Mouse (Mus musculus): ENCODE measurements around the gene Tmem212. TPM values are rescaled to one million over a fixed set of nuclear protein-coding genes. Genes with fewer than 3 reads are reported as not detected.
"Not testable (repeated sequence)": the region's sequence is repeated elsewhere in the genome, so short reads cannot be mapped to it uniquely, and the experiment has no call there.

Tmem212 gene
- total RNA-seq (2021) = 1 to 10 TPM; 2.8 to 5.9 TPM
- long read RNA-seq, partial matches to known transcripts = 1 of 4 reads
- long read RNA-seq, other reads (novel, unspliced or antisense) = 1 of 4 reads

DNA sequence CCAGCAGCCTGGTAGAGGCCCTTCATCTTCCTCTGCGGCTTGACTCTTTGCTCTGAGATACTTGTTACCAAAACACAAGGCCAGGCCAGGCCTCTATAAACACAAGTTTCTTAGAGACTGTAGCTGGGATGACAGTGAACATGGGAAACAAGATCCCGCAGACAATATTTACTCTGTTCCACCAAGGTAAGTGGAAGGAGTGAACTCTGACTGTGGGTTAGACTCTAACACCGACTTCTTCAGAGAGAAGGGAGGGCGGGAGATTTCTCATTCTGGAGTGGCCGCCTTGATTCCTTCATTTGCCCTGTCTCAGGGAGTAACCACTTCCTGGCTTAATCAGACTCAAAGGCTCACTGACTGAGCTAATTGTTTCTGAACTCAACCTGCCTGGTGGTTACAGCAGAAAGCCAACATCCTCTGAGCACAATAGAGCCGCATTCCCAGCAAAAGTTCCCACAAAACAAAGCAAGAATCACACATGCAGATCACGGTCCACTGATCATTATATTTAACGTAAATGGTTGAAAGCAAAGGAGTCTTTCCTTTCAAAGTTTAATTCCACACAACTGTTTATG, at the start of gene Tmem212:
Gene Tmem212, minus strand, starts transcription at position 51 of the 575 bp plus-strand sequence.
- DNase-seq (ENCODE audit: low spot score in 2 of 2) = no peak

DNA sequence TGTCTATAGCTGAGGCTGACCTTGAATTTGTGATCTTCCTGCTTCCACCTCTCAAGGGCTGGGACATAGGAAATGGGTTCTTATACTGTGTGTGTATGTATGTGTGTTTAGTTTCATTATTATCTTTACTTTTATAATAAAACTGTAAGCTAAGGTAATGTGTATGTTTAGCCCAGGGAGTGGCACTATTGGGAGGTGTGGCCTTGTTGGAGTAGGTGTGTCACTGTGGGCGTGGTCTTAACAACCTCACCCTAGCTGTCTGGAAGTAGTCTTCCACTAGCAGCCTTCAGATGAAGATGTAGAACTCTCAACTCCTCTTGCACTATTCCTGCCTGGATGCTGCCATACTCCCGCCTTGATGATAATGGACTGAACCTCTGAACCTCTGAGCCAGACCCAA, 49.2 kb upstream of the Tmem212 start:
- not testable (repeated sequence) for DNase-seq (ENCODE audit: low spot score in 2 of 2)

DNA sequence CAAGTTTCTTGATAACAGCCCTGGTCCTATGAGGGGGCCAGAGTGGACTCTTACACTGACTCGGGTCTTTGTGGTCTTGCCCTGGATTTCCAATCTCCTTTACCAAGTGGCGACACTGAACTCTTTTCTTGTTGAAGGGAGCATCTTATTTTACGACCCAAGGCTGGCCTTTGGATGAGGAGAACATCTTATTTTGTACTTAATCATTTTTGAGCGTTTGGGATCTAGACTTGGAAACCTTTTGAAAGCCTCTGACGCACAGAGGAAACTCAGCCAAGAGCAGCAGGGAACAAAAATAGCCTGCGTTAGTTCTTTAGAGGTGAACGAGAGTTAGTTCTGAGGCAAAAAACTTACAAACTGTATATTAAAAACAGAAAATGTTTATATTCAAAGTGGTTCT, 46.8 kb upstream of the Tmem212 start:
- DNase-seq (ENCODE audit: low spot score in 2 of 2) = no peak

DNA sequence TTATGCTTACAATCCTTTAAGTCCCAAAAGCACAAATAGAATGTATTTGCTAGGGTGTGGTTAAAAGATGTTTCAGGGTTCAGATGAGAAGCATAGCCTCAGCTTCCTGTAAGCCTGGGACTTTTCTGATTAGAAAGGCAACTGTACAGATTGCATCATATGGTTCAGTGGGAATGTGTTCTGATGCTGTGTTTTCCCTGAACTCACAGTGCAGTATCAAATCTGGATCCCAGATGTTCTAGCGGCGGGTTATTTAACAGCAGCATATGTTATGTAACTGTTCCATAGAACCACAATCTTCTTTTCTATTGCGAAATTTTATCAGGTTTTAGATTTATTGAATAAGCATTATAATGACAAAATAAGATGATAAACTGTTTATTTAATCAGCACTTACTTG, 45.5 kb upstream of the Tmem212 start:
- no peak for DNase-seq (ENCODE audit: low spot score in 2 of 2)

DNA sequence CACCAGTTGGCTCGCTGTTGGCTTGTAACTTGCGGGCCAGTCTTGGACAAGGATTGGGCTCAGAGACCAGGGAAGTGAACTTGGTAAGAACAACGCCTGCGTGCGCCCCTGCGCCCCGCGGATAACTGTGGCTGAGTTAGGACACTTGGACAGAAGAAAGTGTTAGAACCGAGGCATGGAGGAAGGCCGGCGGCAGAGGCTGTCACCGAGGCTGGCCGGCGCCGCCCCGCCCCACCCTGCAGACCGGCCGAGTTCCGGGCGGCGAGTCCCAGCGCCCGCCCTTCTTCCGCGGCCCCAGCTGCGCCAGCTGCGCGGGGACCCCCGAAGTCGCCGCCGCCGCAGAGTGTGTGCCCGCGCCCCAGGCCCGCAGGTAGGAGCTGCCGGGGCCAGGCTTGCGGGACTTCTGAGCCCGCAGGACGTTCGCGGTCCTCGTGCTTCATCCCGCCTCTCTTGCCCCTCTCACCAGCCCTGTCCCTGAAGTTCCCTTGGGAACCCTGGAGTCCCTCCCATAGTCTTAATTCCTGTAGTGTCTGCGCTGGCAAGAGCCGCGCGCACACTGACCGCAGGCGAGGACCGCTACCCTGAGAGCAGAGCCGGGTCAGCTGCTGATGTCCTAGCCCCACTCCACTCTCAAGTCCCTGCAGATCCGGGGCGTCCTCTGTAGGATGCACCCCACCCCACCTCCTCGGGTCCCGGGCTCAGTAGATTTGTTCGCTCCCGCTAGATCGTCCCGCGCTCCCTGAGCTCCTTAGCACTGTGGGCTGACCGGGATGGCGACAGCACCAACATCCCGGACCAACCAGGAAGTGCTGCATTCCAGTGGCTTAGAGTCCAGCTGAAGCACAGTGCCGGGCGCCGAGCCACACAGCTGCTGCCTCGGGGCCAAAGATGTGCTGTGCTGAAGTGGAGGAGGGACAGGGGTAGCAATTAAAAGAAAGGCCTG, 42.5 kb upstream of the Tmem212 start, which contains the start of gene Pld1:
Gene Pld1, plus strand, starts transcription at position 315 of the 943 bp plus-strand sequence.
- peak; percentile 44 to 58 for DNase-seq (ENCODE audit: low spot score in 2 of 2)

DNA sequence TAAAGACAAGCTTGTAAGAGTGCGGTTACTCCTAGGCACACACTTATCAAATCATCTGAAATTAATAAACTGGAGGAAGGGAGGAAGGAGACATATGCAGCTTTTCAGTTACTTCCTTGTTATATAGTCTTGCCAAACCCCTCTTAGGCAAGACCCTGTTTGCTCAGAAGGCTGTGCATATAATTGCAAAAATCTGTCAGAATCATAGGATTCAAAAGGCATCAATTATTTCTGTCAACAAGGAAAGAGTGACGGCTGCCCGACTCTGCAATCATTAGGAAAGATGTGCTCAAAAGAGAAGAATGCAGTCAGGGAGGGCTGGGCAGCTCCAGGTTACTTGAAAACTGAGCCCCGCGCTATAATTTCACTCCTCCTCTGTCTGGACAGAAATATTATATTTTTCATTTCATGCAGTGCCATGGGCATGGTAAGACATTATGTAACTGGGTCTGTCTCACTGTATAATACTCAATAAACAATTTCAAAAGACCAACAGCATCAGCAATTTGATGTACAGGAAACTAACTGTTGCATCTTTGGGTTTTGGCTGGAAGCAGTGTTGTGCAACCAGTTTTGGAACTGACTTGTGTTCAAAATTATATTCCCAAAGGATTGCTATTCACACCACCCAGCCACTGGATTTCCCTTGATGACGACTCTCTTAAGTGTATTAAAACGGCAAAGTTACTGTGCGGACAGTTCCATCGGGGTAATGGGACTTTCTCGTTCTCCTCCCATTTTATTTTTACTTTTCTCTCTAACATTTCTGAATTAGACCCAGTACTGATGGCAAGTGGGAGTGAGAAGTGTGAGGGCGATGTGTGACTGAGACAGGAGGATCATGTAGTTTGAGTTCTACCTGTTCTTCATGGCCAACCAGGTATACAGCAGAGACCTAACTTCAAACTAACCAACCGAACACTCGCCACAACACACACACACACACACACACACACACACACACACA, 41.3 kb upstream of the Tmem212 start:
- no peak for DNase-seq (ENCODE audit: low spot score in 2 of 2)

DNA sequence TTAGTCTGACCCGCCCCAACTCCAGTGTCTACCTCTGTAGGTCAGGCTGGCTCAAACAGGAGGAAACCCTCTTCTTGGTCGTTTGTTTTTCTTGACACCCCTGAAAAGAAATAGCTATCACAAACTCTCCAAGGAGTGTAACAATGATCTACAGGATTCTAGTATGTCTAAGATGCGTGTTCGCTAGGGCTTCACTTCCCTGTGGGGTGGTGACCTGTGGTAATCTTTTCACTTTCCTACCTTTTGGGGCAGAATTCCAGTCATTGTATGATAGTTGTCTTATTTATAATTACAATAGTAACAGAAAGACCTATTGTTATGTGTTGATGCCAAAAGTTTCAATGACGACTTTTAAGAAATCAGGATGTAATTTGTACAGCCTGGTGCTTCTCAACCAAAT, 40.6 kb upstream of the Tmem212 start:
- no peak for DNase-seq (ENCODE audit: low spot score in 2 of 2)

DNA sequence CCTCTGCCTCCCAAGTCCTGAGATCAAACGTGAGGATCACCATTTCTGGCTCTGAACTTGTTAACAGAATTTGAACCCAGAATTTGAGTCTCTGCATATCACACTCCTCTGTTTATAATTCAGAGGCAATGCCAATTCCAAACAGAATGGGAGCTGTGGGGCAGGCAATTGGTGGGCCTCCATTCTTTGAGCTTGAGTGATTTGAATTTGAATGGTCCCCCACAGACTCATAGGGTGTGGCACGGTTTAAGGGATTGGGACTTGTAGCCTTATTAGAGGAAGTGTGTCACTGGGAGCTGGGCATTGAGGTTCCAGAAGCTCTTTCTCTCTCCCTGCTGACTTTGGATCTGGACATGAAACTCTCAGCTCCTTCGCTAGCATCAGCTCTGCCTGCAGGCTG, 39.5 kb upstream of the Tmem212 start:
- no peak for DNase-seq (ENCODE audit: low spot score in 2 of 2)

DNA sequence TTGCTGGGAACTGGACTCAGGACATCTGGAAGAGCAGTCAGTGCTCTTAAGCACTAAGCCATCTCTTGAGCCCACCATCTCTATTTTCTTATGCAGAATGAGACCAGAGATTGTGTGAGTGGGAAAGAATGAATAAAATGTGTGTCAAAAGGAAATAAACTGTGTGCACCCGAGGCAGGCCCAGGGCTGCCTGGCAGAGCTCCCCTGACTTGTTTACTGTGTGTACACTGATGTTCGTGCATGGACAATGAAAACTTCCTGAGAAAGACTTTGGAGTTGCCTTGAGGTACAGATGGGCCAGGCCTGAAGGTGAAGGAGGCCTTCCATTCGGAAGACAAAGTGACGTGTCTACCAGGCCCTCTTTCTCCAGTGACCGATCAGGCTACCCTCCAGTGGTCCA, 36.2 kb upstream of the Tmem212 start:
- DNase-seq (ENCODE audit: low spot score in 2 of 2) = no peak

DNA sequence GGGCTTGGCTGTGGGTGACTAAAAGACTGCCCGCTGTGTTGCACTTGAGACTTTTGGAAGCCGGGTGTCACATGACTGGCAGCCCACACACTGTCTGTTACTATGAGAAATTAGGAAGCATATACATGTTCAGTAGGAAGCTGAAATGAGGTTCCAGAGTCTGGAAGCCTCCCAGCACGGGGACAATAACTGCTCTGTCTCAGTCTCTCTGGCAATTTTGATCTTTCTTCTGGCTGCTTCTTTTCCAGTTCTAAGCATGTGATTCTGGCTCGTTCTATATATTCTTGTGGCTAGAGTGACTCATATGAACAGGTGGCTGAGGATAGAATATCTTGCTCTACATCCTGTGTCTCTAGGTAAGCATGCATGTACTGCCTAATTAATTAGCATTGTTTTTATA, 33.1 kb upstream of the Tmem212 start:
- no peak for DNase-seq (ENCODE audit: low spot score in 2 of 2)

DNA sequence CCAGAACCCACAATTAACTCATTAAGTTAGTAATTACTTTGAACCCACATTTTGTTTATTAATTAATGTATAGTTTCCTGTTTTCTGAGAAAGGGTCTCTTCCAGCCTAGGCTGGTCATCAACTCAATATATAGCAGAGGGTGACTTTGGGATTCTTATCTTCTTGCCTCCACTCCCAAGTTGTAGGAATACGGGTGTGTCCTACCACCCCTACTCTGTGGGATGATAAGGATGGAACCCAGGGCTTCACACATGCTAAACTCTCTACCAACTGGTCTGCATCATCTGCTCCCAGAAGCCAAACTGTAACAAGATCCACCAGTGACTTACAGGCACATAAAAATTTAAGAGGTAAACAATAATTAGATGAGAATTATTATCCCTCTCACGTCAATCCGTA, 27.9 kb upstream of the Tmem212 start:
- no peak for DNase-seq (ENCODE audit: low spot score in 2 of 2)

DNA sequence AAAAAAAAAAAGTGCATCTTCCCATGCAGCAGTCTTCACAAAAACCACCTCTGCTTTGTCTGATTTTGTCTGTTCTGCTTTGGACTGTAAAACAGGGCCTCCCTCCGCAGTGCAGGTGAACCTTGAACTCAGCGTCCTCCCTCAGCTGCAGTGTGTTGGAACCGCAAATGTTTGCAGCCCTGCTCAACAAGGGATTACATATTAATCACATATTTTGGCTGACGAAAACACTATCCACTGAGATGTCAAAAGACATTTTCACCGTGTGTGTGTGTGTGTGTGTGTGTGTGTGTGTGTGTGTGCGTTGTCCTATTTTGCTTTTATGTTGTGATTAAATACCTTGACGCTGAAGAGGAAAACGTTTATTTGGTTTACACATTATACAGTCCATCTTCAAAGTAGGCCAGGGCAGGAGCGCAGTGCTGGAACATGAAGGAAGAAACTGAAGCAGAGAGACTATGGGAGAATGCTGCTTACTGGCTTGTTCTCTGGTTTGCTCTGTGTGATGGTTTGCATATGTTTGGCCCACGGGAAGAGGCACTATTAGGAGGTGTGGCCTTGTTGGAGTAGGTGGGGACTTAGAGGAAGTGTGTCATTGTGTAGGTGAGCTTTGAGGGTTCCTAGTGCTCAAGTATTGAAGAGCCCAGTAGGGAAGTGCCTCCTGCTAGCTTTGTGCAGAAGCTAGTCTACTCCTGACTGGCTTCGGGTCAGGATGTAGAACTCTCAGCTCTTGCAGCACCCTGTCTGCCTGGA, 25.3 kb upstream of the Tmem212 start:
- no peak for DNase-seq (ENCODE audit: low spot score in 2 of 2)

DNA sequence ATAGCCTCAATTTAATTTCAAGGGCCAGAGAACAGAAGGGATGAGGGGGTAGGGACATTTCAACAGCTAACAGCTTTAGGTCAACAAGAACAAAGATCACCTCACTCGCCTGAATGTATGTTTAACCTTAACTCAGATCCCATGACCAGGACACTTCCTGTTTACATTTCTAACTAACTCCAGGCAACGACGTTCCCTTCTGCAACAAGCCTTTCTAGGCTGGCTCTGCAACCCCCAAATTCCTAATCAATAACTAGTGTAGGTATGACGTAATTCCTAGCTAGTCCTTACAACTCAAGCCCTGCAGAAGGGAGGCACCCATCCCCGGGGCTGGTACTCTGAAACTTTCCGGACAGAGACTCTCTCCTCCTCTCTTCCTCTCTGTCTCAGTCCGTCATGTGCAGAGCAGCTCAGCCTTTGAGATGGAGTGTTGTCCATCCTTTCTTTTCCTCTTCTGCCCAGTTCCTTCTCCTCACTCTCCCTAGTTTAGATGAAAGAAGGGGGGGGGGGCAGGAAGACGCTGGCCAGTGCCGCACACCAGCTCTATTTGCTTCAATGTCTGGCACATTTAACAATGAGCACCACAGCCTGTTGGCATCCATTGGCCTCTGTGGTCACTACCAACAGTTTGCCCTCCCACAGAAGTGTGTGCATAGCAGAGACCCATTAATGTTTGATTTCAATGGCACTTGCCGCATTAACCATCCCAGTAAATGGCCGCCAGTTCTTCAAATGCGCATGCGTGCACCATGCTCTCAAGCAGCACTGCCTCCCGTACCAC, 22.7 kb upstream of the Tmem212 start:
- DNase-seq (ENCODE audit: low spot score in 2 of 2) = no peak

DNA sequence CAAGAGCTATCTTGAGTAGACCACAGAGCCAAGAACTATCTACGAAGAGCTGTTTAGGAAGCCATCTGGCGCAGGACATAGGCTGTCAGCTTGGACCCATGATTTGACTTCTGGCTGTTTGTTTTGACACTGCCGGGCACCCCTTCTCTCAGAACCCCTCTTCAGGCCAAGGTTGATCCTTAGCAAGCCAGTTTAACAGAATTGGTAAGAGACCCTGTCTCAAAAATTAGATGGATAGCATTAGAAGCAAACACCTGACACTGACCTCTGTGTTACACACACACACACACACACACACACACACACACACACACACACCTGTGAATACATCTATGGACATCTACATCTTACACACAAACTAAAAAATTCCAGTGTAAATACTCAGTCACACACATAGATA, 12.8 kb upstream of the Tmem212 start:
- DNase-seq (ENCODE audit: low spot score in 2 of 2) = no peak

DNA sequence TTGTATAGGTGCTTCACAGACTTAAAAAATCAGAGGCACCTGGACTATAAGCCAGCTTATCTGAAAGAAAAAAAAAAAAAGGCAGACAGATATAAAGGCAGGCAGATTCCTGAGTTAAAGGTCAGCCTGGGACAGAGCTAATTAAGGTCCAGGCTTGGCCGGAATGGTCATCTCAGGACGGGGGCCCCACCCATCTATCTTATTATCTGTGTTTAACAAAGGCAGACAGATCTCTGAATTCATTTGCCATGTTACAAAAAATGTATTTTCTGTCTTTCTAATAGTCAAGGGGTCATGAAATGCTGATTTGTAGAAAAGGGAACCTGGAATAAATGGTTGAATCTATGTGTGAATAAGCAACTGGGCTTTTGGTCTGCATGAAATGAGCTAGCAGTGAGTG, 12.1 kb upstream of the Tmem212 start:
- no peak for DNase-seq (ENCODE audit: low spot score in 2 of 2)

DNA sequence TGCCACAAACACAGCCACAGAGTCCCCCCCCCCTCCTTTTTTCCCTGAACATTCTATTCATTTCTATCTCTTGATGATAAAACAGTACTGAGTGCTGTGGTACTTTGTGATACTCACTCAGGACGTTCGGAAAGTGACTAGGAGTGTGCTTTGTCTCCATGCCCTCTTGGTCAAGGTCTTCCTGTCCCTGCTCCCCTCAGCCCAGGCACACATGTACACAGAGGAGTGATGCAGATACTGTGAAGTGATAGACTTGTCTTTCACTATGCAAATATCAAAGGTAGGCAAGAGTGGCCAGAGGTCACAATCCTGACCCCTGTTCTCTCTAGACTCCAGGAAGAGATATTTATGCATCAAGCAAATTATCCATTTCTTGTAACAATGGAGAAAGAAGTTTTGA, 11.1 kb upstream of the Tmem212 start:
- DNase-seq (ENCODE audit: low spot score in 2 of 2) = no peak

DNA sequence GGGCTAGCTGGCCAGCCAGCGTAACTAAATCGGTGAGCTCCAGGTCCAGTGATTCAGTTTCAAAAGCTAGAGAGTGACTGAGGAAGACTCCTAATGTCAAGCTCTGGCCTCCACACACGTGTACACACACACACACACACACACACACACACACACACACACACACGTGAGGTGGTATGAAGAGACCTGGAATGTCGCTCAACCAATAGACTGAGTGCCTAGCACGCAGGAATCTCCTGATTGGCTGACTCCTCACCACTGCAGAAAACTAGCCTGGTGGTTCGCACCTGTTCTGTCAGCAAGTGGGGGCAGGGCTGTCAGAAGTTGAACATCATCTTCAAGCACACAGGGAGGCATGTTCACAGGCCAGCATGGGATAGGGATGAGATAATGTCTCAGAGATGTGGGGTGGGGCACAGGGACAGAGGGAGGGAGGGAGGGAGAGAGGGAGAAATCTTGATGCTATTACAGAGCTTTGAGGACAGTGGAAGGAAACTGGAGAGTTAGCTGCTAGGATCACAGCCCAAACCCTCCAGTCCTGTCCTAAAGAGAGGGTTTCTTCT, 10.6 kb upstream of the Tmem212 start:
- no peak for DNase-seq (ENCODE audit: low spot score in 2 of 2)

DNA sequence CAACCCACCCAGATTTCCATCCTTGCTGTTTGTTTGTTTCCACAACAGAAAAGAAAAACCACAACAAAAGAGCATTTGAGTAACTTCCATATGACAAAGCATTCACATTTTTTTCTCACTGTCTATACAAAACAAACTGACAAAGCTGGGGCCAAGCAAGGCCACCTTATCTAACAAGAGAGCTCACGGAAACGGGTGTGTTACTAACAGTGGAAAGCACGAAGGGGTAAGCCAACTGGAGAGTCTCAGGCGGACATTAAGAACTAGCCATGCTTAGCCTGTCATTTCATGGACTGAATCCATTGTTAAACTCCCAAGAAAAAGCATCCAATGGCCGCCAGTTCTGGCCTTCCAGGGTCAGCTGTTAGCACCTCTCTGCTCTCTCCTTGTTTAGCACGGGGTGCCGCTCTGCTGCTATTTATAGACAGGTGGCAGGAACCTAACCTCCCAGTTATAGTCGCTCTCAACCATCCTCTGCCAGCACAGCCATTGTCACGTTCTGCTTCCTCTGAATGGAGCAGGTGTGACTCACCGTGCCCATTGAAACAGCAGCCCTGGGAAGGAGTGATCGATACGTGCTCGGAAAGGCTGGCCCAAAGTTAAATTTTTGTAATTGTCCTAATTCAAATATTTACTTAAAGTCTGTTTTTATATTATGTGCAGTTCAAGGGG, 8.6 kb upstream of the Tmem212 start:
- DNase-seq (ENCODE audit: low spot score in 2 of 2) = no peak

DNA sequence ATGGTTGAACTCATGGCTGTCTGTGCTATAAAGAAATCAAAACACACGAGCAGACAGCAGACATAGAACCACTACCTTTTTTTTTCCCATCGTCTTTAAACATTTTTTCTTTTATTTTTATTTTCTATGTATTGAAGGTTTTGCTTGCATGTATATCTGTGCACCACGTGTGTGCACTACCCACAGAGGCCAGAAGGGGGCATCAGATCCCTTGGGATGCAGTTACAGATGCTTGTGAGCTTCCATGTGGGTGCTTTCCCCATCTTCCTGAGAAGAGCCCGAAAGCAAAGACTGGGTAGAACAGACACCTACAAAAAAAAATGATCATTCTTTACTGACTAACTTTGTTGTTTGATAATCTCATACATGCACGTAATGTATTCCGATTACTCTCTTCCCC, 5.7 kb upstream of the Tmem212 start:
- DNase-seq (ENCODE audit: low spot score in 2 of 2) = no peak

Measured in layer of hippocampus, postnatal 10 days (tissue).